Mouse (Mus musculus): ENCODE data around the gene Ndc1. TPM values are rescaled to one million over a fixed set of nuclear protein-coding genes. Genes with fewer than 3 reads are reported as not detected.

Ndc1 gene
- 26.0 and 27.9 TPM in 2 replicates for polyA plus RNA-seq (2015; fragmentation: Nextera tagmentation; extraction: Ambion mirVana)

DNA sequence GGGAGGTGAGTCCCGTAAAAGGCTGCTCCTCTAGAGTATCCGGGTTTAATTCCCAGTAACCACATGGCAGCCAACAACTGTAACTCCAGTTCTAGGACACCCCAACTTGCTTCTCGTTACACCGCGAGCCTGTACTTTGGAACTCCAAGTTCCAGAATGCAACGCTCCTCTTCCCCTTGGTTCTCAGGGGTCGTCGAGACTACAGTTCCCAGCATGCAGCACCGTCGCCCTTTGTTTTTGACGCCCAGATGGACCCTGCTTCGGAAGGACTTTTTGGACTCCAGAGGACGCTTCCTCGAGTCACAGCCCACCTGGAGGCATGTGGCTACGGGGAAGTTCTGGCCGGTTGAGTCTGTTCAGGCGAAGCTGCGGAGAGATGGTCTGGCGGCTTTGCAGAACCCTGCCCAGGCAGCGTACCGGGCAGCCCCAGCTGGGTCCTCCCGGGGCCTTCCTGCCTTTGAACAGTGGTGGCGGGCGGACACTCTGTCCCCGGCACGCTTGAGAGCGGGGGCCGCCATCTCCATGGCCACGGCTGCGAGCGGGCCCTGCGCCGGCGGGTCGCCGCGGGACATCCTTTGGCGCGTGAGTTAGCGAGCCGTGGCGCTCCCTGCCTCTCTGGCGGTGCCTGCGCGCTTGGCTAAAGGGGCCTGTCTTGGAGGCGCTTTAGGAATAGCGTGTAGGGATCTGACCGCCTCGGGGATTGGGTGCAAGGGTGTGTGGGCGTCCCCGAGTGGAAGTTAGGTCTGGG lies at the start of gene Ndc1:
Ndc1 (plus strand) TSS at position 218 of the 748 bp plus-strand sequence.
- Histone ChIP-seq H3K27ac (replicated peaks) (peak within 1 kb of the TSS; percentile 88), H3K4me1 (peaks cover 9% of the 10 kb centered on the region), H3K9ac (peak within 1 kb of the TSS; percentile 83), H3K4me3 (replicated peaks) (peak within 1 kb of the TSS; percentile 93), H3K27me3 (no peaks in the 10 kb centered on the region), H3K4me2 (replicated peaks) (peak within 1 kb of the TSS; percentile 70), H3K9me3 (replicated peaks) (no peaks in the 10 kb centered on the region), H3K36me3 (peaks cover 15% of the 10 kb centered on the region)
- ATAC-seq (ENCODE audit: insufficient number of reproducible peaks, low FRiP score, low TSS enrichment, low read depth) = peak; percentile 95
- WGBS = under 1% methylated on average over 51 of the region's 51 CpGs

DNA sequence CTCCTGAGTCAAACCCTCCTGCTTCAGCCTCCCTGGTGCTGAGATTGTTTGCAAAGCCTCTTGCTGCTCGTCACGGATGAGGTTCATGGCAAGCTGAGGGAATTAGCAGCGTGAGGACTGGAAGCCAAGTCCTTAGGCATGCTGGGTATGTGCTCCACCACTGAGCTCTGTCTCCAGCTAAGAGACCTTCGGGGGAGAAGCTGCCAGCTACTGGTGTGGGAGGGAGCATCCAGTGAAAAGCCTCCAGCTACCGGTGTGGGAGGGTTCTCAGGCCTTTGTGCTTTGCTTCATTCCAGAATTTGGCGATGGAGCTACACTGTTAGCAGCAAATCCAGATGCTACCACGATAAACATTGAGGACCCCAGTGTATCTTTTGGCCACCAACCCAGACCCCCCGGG lies 48.9 kb upstream of the Ndc1 start:
- H3K27ac ChIP-seq (replicated peaks) = no peak overlapping the region
- peaks cover 66% of the 10 kb centered on the region for H3K36me3 ChIP-seq
- H3K4me1 ChIP-seq = peaks cover 13% of the 10 kb centered on the region
- H3K4me3 ChIP-seq (replicated peaks) = no peak overlapping the region
- H3K9ac ChIP-seq = no peak overlapping the region
- WGBS = 78% methylated on average over 8 of the region's 8 CpGs
- no peak overlapping the region for H3K4me2 ChIP-seq (replicated peaks)
- no peak for ATAC-seq (ENCODE audit: insufficient number of reproducible peaks, low FRiP score, low TSS enrichment, low read depth)
- H3K9me3 ChIP-seq (replicated peaks) = no peaks in the 10 kb centered on the region
- no peaks in the 10 kb centered on the region for H3K27me3 ChIP-seq

DNA sequence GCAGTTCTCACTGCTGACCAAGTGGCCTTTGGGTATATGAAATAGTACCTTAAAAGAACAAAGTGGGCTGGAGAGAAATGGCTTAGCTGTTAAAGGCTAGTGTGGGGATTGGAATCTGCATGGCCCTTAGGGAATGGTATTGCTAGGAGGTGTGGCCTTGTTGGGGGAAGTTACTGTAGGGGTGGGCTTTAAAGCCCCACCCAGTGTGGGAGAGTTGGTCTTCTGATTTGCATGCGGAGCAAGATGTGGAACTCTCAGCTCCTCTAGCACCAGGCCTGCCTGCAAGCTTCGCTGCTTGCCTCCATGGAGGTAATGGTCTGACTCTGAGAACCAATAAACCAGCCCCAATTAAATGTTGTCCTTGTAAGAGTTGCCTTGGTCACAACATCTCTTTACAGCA lies 46.5 kb upstream of the Ndc1 start:
- Histone ChIP-seq H3K4me1 (no peaks in the 10 kb centered on the region), H3K27me3 (no peaks in the 10 kb centered on the region), H3K36me3 (peaks cover 76% of the 10 kb centered on the region), H3K9me3 (replicated peaks) (no peaks in the 10 kb centered on the region), H3K4me3 (replicated peaks) (no peak overlapping the region), H3K4me2 (replicated peaks) (no peak overlapping the region), H3K27ac (replicated peaks) (no peak overlapping the region), H3K9ac (no peak overlapping the region)
- ATAC-seq (ENCODE audit: insufficient number of reproducible peaks, low FRiP score, low TSS enrichment, low read depth) = no peak
- WGBS = 77% methylated on average over 2 of the region's 2 CpGs

DNA sequence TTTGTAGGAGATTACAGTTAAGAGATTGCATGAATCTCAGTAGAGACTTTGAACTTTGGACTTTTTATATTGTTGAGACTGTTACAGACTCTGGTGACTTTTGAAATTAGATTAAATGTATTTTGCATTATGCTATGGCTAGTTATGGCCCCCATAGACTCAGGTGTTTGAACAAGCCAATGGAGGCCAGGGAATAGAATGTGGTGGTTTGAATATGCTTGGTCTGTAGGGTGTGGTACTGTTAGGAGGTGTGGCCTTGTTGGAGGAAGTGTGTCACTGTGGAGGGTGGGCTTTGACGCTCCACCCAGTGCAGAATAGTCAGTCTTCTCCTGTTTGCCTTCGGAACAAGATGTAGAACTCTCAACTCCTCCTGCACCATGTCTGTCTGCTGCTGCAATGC lies 44.5 kb upstream of the Ndc1 start:
- Histone ChIP-seq H3K9me3 (replicated peaks) (no peaks in the 10 kb centered on the region), H3K27me3 (no peaks in the 10 kb centered on the region), H3K27ac (replicated peaks) (no peak overlapping the region), H3K9ac (no peak overlapping the region), H3K4me1 (no peaks in the 10 kb centered on the region), H3K36me3 (peaks cover 63% of the 10 kb centered on the region), H3K4me2 (replicated peaks) (no peak overlapping the region), H3K4me3 (replicated peaks) (no peak overlapping the region)
- ATAC-seq (ENCODE audit: insufficient number of reproducible peaks, low FRiP score, low TSS enrichment, low read depth) = no peak
- 89% methylated on average over 2 of the region's 2 CpGs for WGBS

DNA sequence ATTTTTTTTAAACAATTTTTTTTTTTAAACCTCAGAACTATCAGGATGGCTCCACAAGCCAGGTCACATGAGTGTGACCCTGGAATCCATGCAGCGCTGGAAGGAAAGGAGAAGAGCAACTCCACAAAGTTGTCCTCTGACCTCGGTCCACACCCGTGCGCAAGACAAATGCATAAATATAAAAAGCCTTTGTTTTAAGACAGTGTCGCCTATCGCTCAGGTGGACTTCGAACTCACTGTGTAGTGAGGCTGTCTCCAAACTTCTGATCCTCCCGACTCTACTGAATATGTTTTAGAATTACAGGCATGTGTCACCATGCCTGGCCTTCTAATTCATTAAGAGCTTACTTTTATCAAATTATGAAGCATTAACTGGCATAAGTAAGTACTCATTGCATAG lies 39.1 kb upstream of the Ndc1 start:
- Histone ChIP-seq H3K9ac (no peak overlapping the region), H3K4me3 (replicated peaks) (no peak overlapping the region), H3K27ac (replicated peaks) (no peak overlapping the region), H3K9me3 (replicated peaks) (no peaks in the 10 kb centered on the region), H3K4me1 (no peaks in the 10 kb centered on the region), H3K27me3 (no peaks in the 10 kb centered on the region), H3K36me3 (peaks cover 15% of the 10 kb centered on the region; the same call in 1 of the 2 replicates), H3K4me2 (replicated peaks) (no peak overlapping the region)
- no peak for ATAC-seq (ENCODE audit: insufficient number of reproducible peaks, low FRiP score, low TSS enrichment, low read depth)
- 91% methylated on average over 8 of the region's 8 CpGs for WGBS

DNA sequence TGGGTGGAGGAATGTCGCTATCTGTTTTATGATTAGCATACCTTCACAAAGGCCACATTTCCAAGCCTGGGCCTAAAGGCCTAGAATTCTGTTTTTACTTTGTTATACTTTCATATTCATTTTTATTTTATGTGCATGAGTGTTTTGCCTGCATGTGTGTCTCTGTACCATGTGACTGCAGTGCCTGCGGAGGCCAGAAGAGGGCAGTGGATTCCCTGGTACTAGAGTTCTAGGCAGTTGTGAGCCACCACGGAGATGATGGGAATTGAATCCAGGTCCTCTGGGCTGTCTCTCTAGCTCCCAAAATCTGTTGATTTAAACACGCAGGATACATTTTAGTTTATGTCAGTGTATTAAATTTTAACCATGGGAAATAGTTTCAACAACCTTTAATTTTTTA lies 34.1 kb upstream of the Ndc1 start:
- Histone ChIP-seq H3K27ac (replicated peaks) (no peak overlapping the region), H3K4me3 (replicated peaks) (no peak overlapping the region), H3K27me3 (no peaks in the 10 kb centered on the region), H3K9me3 (replicated peaks) (no peaks in the 10 kb centered on the region), H3K9ac (no peak overlapping the region), H3K36me3 (peaks cover 8% of the 10 kb centered on the region; the same call in 1 of the 2 replicates), H3K4me1 (no peaks in the 10 kb centered on the region), H3K4me2 (replicated peaks) (no peak overlapping the region)
- 91% methylated on average over 4 of the region's 4 CpGs for WGBS
- no peak for ATAC-seq (ENCODE audit: insufficient number of reproducible peaks, low FRiP score, low TSS enrichment, low read depth)

DNA sequence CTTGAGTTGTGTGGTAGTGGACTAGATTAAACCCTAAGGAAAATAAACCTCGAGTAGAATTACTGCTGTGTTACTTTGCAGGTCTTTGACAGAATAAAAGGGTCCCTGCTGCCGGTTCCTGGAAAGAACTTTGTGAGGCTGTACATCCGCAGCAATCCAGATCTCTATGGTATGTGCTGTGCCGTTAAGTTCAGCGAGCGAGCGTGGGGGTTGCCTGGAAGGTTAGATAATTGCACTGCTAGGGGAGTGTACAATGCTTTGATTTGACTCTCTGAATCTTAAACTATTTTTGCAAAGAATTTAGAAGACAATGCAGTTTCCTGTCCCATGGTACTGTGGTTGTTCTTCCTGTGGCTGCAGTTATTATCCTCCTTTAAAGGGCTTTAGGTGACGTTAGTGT lies 31.2 kb upstream of the Ndc1 start:
- Histone ChIP-seq H3K27me3 (no peaks in the 10 kb centered on the region), H3K4me2 (replicated peaks) (no peak overlapping the region), H3K9ac (no peak overlapping the region), H3K4me3 (replicated peaks) (no peak overlapping the region), H3K36me3 (peaks cover 14% of the 10 kb centered on the region; the same call in 1 of the 2 replicates), H3K27ac (replicated peaks) (no peak overlapping the region), H3K9me3 (replicated peaks) (no peaks in the 10 kb centered on the region), H3K4me1 (no peaks in the 10 kb centered on the region)
- WGBS = 65% methylated on average over 8 of the region's 8 CpGs
- ATAC-seq (ENCODE audit: insufficient number of reproducible peaks, low FRiP score, low TSS enrichment, low read depth) = no peak

DNA sequence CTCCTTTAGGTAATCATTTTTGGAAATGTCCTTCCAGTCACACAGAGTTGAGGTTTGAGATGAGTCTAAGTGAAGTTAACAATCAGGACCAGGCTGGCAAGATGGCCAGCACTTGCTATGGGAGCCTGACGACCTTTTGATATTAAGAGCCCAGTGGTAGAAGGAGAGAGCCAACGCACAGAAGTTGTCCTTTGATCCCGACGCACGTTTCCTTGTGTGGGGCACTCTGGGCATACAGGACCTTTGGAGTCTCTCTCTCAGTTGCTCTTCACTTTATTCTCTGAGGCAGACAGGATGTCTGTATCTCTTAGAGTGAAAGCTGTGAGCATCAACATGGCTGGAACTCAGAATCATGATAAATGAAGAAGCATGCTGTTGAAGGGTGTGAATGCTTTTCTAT lies 30.1 kb upstream of the Ndc1 start:
- H3K27me3 ChIP-seq = no peaks in the 10 kb centered on the region
- H3K36me3 ChIP-seq = peaks cover 14% of the 10 kb centered on the region; the same call in 1 of the 2 replicates
- H3K27ac ChIP-seq (replicated peaks) = no peak overlapping the region
- H3K9me3 ChIP-seq (replicated peaks) = no peaks in the 10 kb centered on the region
- no peaks in the 10 kb centered on the region for H3K4me1 ChIP-seq
- H3K4me3 ChIP-seq (replicated peaks) = no peak overlapping the region
- ATAC-seq (ENCODE audit: insufficient number of reproducible peaks, low FRiP score, low TSS enrichment, low read depth) = no peak
- H3K9ac ChIP-seq = no peak overlapping the region
- 85% methylated on average over 5 of the region's 5 CpGs for WGBS
- H3K4me2 ChIP-seq (replicated peaks) = no peak overlapping the region

DNA sequence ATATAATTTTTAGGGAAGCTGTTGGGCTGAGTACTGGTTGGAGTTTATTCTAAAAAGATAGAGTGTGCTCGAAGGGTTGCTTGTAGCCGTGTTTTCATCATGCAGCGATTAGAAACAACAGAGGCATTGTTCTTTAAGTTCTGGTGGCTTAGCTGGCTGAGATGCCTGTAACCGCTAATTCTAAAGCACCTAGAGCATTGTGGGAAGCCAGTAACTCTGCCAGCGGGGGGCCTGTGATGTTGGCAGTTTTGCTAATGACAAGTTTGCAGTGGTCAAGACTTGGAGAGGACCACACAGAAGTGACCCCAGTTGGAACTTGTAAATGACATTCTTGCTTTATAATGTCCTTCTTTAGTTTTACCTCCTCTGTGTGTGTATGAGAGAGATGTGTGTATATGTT lies 26.2 kb upstream of the Ndc1 start:
- WGBS = 35% methylated on average over 5 of the region's 5 CpGs
- H3K27ac ChIP-seq (replicated peaks) = no peak overlapping the region
- H3K4me2 ChIP-seq (replicated peaks) = no peak overlapping the region
- H3K4me3 ChIP-seq (replicated peaks) = no peak overlapping the region
- H3K4me1 ChIP-seq = no peaks in the 10 kb centered on the region
- ATAC-seq (ENCODE audit: insufficient number of reproducible peaks, low FRiP score, low TSS enrichment, low read depth) = no peak
- H3K36me3 ChIP-seq = peaks cover 19% of the 10 kb centered on the region
- H3K9me3 ChIP-seq (replicated peaks) = no peaks in the 10 kb centered on the region
- no peaks in the 10 kb centered on the region for H3K27me3 ChIP-seq
- H3K9ac ChIP-seq = no peak overlapping the region

DNA sequence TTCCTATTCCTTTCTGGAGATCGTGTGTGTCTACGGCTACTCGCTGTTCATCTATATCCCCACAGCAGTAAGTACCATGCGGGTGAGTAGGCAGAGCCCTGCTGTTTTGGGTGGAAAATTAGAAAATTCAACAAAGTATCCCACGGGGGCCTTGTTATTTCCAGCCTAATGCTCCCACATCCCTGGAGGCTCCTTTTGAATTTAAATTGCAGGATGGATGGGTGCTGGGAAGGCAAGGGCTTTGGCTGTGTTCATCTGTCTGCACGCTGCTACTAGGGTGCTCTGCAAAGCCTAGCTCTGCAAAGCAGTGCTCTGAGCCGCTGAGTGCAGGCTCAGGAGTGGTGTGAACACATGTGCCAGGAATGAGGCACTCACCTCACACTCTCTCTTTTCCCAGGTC lies 23.0 kb upstream of the Ndc1 start:
- Histone ChIP-seq H3K9ac (no peak overlapping the region), H3K4me1 (peaks cover 8% of the 10 kb centered on the region), H3K9me3 (replicated peaks) (no peaks in the 10 kb centered on the region), H3K36me3 (peaks cover 17% of the 10 kb centered on the region), H3K4me2 (replicated peaks) (no peak overlapping the region), H3K27me3 (no peaks in the 10 kb centered on the region), H3K27ac (replicated peaks) (no peak overlapping the region), H3K4me3 (replicated peaks) (no peak overlapping the region)
- no peak for ATAC-seq (ENCODE audit: insufficient number of reproducible peaks, low FRiP score, low TSS enrichment, low read depth)
- WGBS = 80% methylated on average over 7 of the region's 7 CpGs

DNA sequence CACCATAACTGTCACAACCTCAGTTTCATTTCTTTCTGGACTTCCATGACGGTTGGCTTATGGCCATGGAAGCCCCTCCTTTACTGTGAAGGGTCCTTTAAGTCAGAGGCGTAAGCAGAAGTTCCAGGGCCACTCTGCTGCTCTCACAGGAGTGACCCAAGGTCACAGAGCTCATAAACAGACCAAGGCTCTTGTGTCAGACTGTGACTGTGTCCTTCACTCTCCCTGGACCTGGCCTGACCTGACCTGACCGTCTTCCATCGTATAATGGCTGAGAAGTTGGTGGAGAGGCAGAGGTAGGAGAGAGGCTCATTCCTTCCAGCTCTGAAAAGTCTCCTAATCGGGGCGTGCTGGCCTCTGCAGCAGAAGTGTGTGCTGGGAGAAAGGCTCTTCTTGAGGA lies 20.4 kb upstream of the Ndc1 start:
- no peaks in the 10 kb centered on the region for H3K9me3 ChIP-seq (replicated peaks)
- no peak for ATAC-seq (ENCODE audit: insufficient number of reproducible peaks, low FRiP score, low TSS enrichment, low read depth)

More for the DNA sequence above, 20.4 kb upstream of the Ndc1 start:
- peaks cover 8% of the 10 kb centered on the region for H3K4me1 ChIP-seq
- WGBS = 75% methylated on average over 6 of the region's 6 CpGs
- H3K4me3 ChIP-seq (replicated peaks) = no peak overlapping the region
- no peak overlapping the region for H3K9ac ChIP-seq
- no peak overlapping the region for H3K4me2 ChIP-seq (replicated peaks)
- H3K27ac ChIP-seq (replicated peaks) = no peak overlapping the region
- H3K27me3 ChIP-seq = no peaks in the 10 kb centered on the region
- H3K36me3 ChIP-seq = peaks cover 29% of the 10 kb centered on the region
